ENCODE assay signal across 15 mouse cellular contexts in genomic region chr5:98566461-98567193, GRCm38 (mm10). TPM values are rescaled to one million over a fixed set of nuclear protein-coding genes. Genes with fewer than 3 reads are reported as not detected.
A peak's percentile ranks its signal among the peaks of the same experiment; 100 is the strongest.
DNase-seq lines count a peak whose midpoint lies in the region; ATAC-seq and TF ChIP-seq lines count a peak whose summit lies in the region.
"Had no signal": no experiment of that assay in that cellular context is flagged by ENCODE, and none has a peak within 500 bp of the region (broad histone marks: within the 10 kb centered on the region; RNA-seq: fewer than 3 reads in every experiment).

No protein-coding gene starts in this region.

- H3K9ac ChIP-seq in forebrain, embryonic 16.5 days (replicated peaks; ENCODE audit: low read depth, low read length): no peak overlapping the region
- H3K9ac ChIP-seq in midbrain, embryonic 13.5 days (replicated peaks): no peak overlapping the region
- no peak overlapping the region for H3K9ac ChIP-seq in stomach, postnatal 0 days (ENCODE audit: low read length)
- H3K9ac ChIP-seq: limb, embryonic 13.5 days had no signal

- no peak for TF ChIP-seq EP300 in stomach, postnatal 0 days (optimal IDR thresholded peaks at IDR 0.05)

- no peaks in the 10 kb centered on the region for H3K9me3 ChIP-seq in forebrain, embryonic 16.5 days (ENCODE audit: control insufficient read depth, low read length)
- H3K9me3 ChIP-seq in midbrain, embryonic 13.5 days: no peaks in the 10 kb centered on the region
- H3K9me3 ChIP-seq in stomach, postnatal 0 days (ENCODE audit: control insufficient read depth, low read length): no peaks in the 10 kb centered on the region; the same call in 1 of the 2 replicates
- H3K9me3 ChIP-seq: limb, embryonic 13.5 days had no signal

- WGBS in forebrain, embryonic 16.5 days: 8% methylated on average over 6 of the region's 6 CpGs
- WGBS in midbrain, embryonic 13.5 days: 24% methylated on average over 6 of the region's 6 CpGs
- 55% methylated on average over 6 of the region's 6 CpGs for WGBS in stomach, postnatal 0 days

- no peak for TF ChIP-seq CTCF in stomach, postnatal 0 days (IDR thresholded peaks at IDR 0.05; ENCODE audit: low read depth)

- H3K4me1 ChIP-seq in forebrain, embryonic 16.5 days (replicated peaks; ENCODE audit: control insufficient read depth, insufficient read depth, low read length): peaks cover 12% of the 10 kb centered on the region
- H3K4me1 ChIP-seq in midbrain, embryonic 13.5 days (replicated peaks): peaks cover 14% of the 10 kb centered on the region
- no peaks in the 10 kb centered on the region for H3K4me1 ChIP-seq in stomach, postnatal 0 days (replicated peaks; ENCODE audit: control insufficient read depth, insufficient read depth)

- H3K36me3 ChIP-seq in forebrain, embryonic 16.5 days (ENCODE audit: control insufficient read depth, insufficient read depth): no peaks in the 10 kb centered on the region
- no peaks in the 10 kb centered on the region for H3K36me3 ChIP-seq in midbrain, embryonic 13.5 days
- no peaks in the 10 kb centered on the region for H3K36me3 ChIP-seq in stomach, postnatal 0 days (ENCODE audit: control insufficient read depth, insufficient read depth, low read length)
- H3K36me3 ChIP-seq: limb, embryonic 13.5 days had no signal

- DNase-seq in layer of hippocampus, adult 9-10 months (ENCODE audit: low spot score): peak; percentile 3
- no peak for DNase-seq in layer of hippocampus, postnatal 36 days
- peak; percentile 69 for DNase-seq in ZHBTc4 (ENCODE audit: low read depth, low spot score)
- no peak for DNase-seq in cerebellum, postnatal 4 days (ENCODE audit: low spot score in 2 of 2)
- no peak for DNase-seq in stomach, postnatal 0 days (ENCODE audit: low spot score)
- DNase-seq in frontal cortex, postnatal 10 days (ENCODE audit: low spot score in 2 of 2): no peak
- DNase-seq: adrenal gland, adult 8-10 months; cerebellum, adult 2 months; kidney, postnatal 36 days had no signal

- H3K4me3 ChIP-seq in forebrain, embryonic 16.5 days (replicated peaks; ENCODE audit: low read length): no peak overlapping the region
- H3K4me3 ChIP-seq in midbrain, embryonic 13.5 days (replicated peaks): no peak overlapping the region
- H3K4me3 ChIP-seq in stomach, postnatal 0 days (ENCODE audit: low read depth, low read length): no peak overlapping the region
- H3K4me3 ChIP-seq: limb, embryonic 13.5 days had no signal

- no peak overlapping the region for H3K27ac ChIP-seq in forebrain, embryonic 16.5 days (ENCODE audit: low read length)
- H3K27ac ChIP-seq in midbrain, embryonic 13.5 days: no peak overlapping the region
- no peak overlapping the region for H3K27ac ChIP-seq in stomach, postnatal 0 days (replicated peaks)
- H3K27ac ChIP-seq: limb, embryonic 13.5 days had no signal

- no peak overlapping the region for H3K4me2 ChIP-seq in forebrain, embryonic 16.5 days (ENCODE audit: low read length)
- no peak overlapping the region for H3K4me2 ChIP-seq in midbrain, embryonic 13.5 days (replicated peaks)
- no peak overlapping the region for H3K4me2 ChIP-seq in stomach, postnatal 0 days (replicated peaks; ENCODE audit: low read depth)
- H3K4me2 ChIP-seq: limb, embryonic 13.5 days had no signal

- ATAC-seq in forebrain, embryonic 16.5 days: peak; percentile 88
- ATAC-seq in midbrain, embryonic 13.5 days: peak; percentile 87
- no peak for ATAC-seq in stomach, postnatal 0 days (ENCODE audit: low FRiP score, low TSS enrichment)

- H3K27me3 ChIP-seq in forebrain, embryonic 16.5 days (replicated peaks; ENCODE audit: control insufficient read depth, insufficient read depth, low read length): no peaks in the 10 kb centered on the region
- H3K27me3 ChIP-seq in midbrain, embryonic 13.5 days: no peaks in the 10 kb centered on the region
- no peaks in the 10 kb centered on the region for H3K27me3 ChIP-seq in stomach, postnatal 0 days (ENCODE audit: control insufficient read depth, insufficient read depth, low read length)
- H3K27me3 ChIP-seq: limb, embryonic 13.5 days had no signal

RNA-seq across cellular contexts. Expression of gene Gm11111, which starts 14.1 kb away (rescaled TPM):
- total RNA-seq in layer of hippocampus, postnatal 36 days (2021): not detected
- not detected in 2 replicates for polyA plus RNA-seq in forebrain, embryonic 16.5 days (2015; fragmentation: Nextera tagmentation; extraction: Ambion mirVana)
- not detected in 2 replicates for polyA plus RNA-seq in midbrain, embryonic 13.5 days (2015; fragmentation: Nextera tagmentation; extraction: Ambion mirVana)
- polyA plus RNA-seq in stomach, postnatal 0 days (2015; fragmentation: Nextera tagmentation; extraction: Ambion mirVana): not detected in 2 replicates
- total RNA-seq: adrenal gland, adult 8-10 months; megakaryocyte, adult 5-6 weeks had no signal
- polyA plus RNA-seq: cerebellum, adult 2 months; gonadal fat pad, adult 2 months; limb, embryonic 13.5 days; urinary bladder, adult 2 months had no signal

Comparison
In these comparisons a context has a peak if more than half of its experiments do, and no peak if none do; other contexts are left out.
1. DNase-seq: peak in layer of hippocampus, adult 9-10 months (single experiment) and ZHBTc4 (single experiment); none in layer of hippocampus, postnatal 36 days (0 of 2), cerebellum, postnatal 4 days (0 of 2), stomach, postnatal 0 days (single experiment) and frontal cortex, postnatal 10 days (0 of 2).